Mouse (Mus musculus) MEL (cell line): Measurements from ENCODE around the gene Dync1i2.

Experiments
- CTCF ChIP-seq, 3 experiments: IDR thresholded peaks in 2 of 3; conservative IDR thresholded peaks in 1 of 3; 2 replicates each; pipeline ENCODE4 v1.5.1; 2011 to 2012; ENCODE audit warnings: low read length in 3 of 3, low read depth in 2 of 3, mild to moderate bottlenecking in 2 of 3, improper control_type of control experiment in 1 of 3, inconsistent platforms in 1 of 3, mixed read lengths in 1 of 3, moderate library complexity in 1 of 3; ENCODE audit not compliant: control insufficient read depth in 1 of 3, insufficient read depth in 1 of 3, poor library complexity in 1 of 3, severe bottlenecking in 1 of 3
- ELF1 ChIP-seq: IDR thresholded peaks from 2 replicates; pipeline ENCODE4 v1.6.1; 2014; ENCODE audit warnings: low read depth, mild to moderate bottlenecking, inconsistent platforms, low read length, improper control_type of control experiment, moderate library complexity
- EP300 ChIP-seq, 2 experiments: IDR thresholded peaks; 2 replicates each; pipeline ENCODE4 v1.6.1; 2011; ENCODE audit warnings: improper control_type of control experiment in 2 of 2, low read length in 2 of 2, low read depth in 1 of 2, mild to moderate bottlenecking in 1 of 2
- GATA1 ChIP-seq: IDR thresholded peaks from 2 replicates; pipeline ENCODE4 v1.6.1; 2011; ENCODE audit warnings: low read depth, low read length, improper control_type of control experiment
- NRF1 ChIP-seq: IDR thresholded peaks from 2 replicates; pipeline ENCODE4 v1.6.1; 2014; ENCODE audit warnings: low read depth, mild to moderate bottlenecking, inconsistent platforms, low read length, improper control_type of control experiment, moderate library complexity; ENCODE audit not compliant: poor library complexity, insufficient read depth, severe bottlenecking
- RAD21 ChIP-seq: IDR thresholded peaks from 2 replicates; pipeline ENCODE4 v1.6.1; 2011; ENCODE audit warnings: mild to moderate bottlenecking, low read depth, low read length, improper control_type of control experiment
- TCF12 ChIP-seq: IDR thresholded peaks from 2 replicates; pipeline ENCODE4 v1.6.1; 2014; ENCODE audit warnings: low read depth, mild to moderate bottlenecking, inconsistent platforms, low read length, improper control_type of control experiment, moderate library complexity
- ZC3H11A ChIP-seq: IDR thresholded peaks from 2 replicates; pipeline ENCODE4 v1.6.1; 2012; ENCODE audit warnings: low read depth, mild to moderate bottlenecking, inconsistent platforms, low read length, improper control_type of control experiment
- ZKSCAN1 ChIP-seq: IDR thresholded peaks from 2 replicates; pipeline ENCODE4 v1.6.1; 2012; ENCODE audit warnings: low read depth, mild to moderate bottlenecking, inconsistent platforms, low read length, improper control_type of control experiment, moderate library complexity

GRCm38 (mm10) chr2:71212360-71212726, 837 bp downstream of the Dync1i2 start:
- TF ChIP-seq CTCF (IDR thresholded peaks at IDR 0.05 in 2 of 3, conservative IDR thresholded peaks at IDR 0.05 in 1 of 3; ENCODE audit: control insufficient read depth in 1 of 3, insufficient read depth in 1 of 3, low read depth in 2 of 3, low read length in 3 of 3, poor library complexity in 1 of 3, severe bottlenecking in 1 of 3), result no peak
- no peak for TF ChIP-seq NRF1
- TF ChIP-seq GATA1, result peak; percentile 47; the same call in 1 of the 2 replicates
- no peak for TF ChIP-seq ELF1
- no peak for TF ChIP-seq ZKSCAN1
- TF ChIP-seq RAD21, result no peak
- no peak for TF ChIP-seq EP300 (IDR thresholded peaks at IDR 0.05; ENCODE audit: low read depth in 1 of 2, low read length in 2 of 2)
- no peak for TF ChIP-seq ZC3H11A
- no peak for TF ChIP-seq TCF12
